Mouse (Mus musculus) ES-Bruce4 (cell line): ENCODE measurements around the gene Vasn.
"Not testable (repeated sequence)": the region's sequence is repeated elsewhere in the genome, so short reads cannot be mapped to it uniquely, and the experiment has no call there.

Source experiments
- CTCF ChIP-seq: IDR thresholded peaks from one replicate; pipeline ENCODE4 v1.8.1; 2011; ENCODE audit warnings: low read depth, low read length
- EP300 ChIP-seq: IDR thresholded peaks from 2 replicates; pipeline ENCODE4 v1.6.1; 2011; ENCODE audit warnings: low read depth, low read length; ENCODE audit not compliant: insufficient read depth
- POLR2A ChIP-seq: IDR thresholded peaks from one replicate; pipeline ENCODE4 v1.8.1; 2011; ENCODE audit warnings: low read length; ENCODE audit not compliant: insufficient read depth

DNA sequence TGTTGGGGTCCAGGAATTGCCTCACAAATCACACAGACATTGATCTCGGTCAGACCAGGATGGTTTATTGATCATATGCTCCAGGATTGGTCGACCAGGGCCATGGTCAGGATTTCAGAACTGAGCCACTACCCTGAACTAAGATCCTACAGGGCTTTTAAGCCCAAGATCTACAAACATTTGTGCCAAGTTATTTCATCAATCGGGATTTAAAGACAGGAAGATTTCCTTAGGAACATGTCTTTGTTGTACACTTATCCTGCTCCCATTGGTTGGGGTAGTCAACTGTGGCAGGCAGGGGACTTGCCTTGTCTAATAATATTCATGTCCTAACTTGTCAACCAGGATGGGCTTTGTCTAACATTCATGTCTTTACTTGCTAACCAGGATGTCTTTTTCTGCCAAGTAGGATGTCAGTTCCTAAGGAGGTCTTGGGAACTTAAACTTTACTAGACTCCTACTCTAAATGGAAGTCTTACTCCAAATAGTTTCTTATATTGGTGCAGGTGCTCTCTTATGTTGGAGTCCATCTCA lies 41.2 kb downstream of the Vasn start:
- TF ChIP-seq CTCF, POLR2A, EP300: not testable (repeated sequence)
